In the genomic region with DNA sequence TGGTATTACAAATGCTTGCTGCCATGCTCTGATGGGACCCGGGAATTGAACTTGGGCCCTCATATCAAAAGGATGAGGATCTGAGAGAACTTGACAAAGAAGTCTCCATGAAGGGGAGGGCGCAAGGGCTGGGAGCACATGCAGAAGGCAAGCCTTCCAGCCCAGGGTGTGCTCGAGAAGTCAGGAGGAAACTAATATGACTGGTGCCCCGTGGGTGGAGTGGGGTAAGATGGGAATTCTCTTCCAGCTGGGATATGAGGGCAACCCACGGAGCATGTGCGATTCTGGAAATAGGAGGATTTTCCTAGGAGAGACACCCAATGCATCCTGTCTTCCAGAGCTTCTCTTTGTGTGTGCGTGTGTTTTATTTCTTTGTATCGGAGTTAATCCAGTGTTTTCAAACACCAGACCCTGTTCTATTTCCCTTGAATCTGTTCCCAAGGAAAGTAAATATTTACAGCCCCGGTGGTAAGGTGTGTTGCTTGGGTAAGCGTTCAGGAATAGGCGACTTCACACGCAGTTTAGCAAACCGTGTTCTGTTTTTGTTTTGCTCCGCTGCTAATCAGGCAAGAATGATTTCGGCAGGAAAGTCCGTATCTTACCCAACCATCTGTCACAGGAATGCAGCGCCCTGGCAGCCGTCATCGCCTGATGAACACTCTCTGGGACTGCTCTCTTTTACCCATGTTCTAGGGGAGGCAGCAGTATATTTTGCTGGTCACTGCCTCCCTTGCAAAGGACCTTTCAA, we compare ENCODE assay signal across 8 mouse cellular contexts. TPM values are rescaled to one million over a fixed set of nuclear protein-coding genes. Genes with fewer than 3 reads are reported as not detected.
DNase-seq lines count a peak whose midpoint lies in the region; ATAC-seq lines count a peak whose summit lies in the region.

No protein-coding gene starts in this region.

- peaks cover 27% of the 10 kb centered on the region for H3K4me1 ChIP-seq in heart, embryonic 16.5 days (ENCODE audit: control insufficient read depth, insufficient read depth, low read length)

- ATAC-seq in heart, embryonic 16.5 days (replicated peaks; ENCODE audit: extremely low read depth, insufficient read depth, low FRiP score), result peak; percentile 24; the same call in 1 of the 2 replicates
- ATAC-seq in megakaryocyte, adult 5-6 weeks (ENCODE audit: poor library complexity, severe bottlenecking), result 0 out of 2 replicates have a peak, but pooled peaks have one; percentile 40

- peak overlapping the region; percentile 19 for H3K27ac ChIP-seq in heart, embryonic 16.5 days (ENCODE audit: low read length)

- H3K9ac ChIP-seq in heart, embryonic 16.5 days (ENCODE audit: low read length), result peak overlapping the region; percentile 35; the same call in 1 of the 2 replicates

- no peak overlapping the region for H3K4me3 ChIP-seq in heart, embryonic 16.5 days (ENCODE audit: low read length)

- peak; percentile 92 for DNase-seq in heart, adult 11 months
- DNase-seq in heart, adult 8-10 months (ENCODE audit: low spot score), result no peak
- DNase-seq in cerebellum, postnatal 14 days, result peak; percentile 68 to 80
- DNase-seq in kidney, postnatal 4 days, result peak; percentile 51 to 70
- DNase-seq in thymus, postnatal 36 days, result no peak
- DNase-seq in gastrocnemius, postnatal 25 days, result no peak

- no peak overlapping the region for H3K4me2 ChIP-seq in heart, embryonic 16.5 days (ENCODE audit: low read depth, low read length)

- 42% methylated on average over 19 of the region's 19 CpGs for WGBS in heart, embryonic 16.5 days

- no peaks in the 10 kb centered on the region for H3K36me3 ChIP-seq in heart, embryonic 16.5 days (ENCODE audit: control insufficient read depth, insufficient read depth)

- no peaks in the 10 kb centered on the region for H3K27me3 ChIP-seq in heart, embryonic 16.5 days (ENCODE audit: control insufficient read depth, insufficient read depth, low read length)

- no peaks in the 10 kb centered on the region for H3K9me3 ChIP-seq in heart, embryonic 16.5 days (replicated peaks; ENCODE audit: control insufficient read depth, low read length)

RNA-seq across cellular contexts. Expression of a gene that starts 28.4 kb away (rescaled TPM):
- total RNA-seq in heart, adult 8-10 months (2022), result 10 to 100 TPM; 31.2 to 35.9 (median 33.9) TPM
- 8.0 and 9.6 TPM in 2 replicates for polyA plus RNA-seq in heart, embryonic 16.5 days (2015; fragmentation: Nextera tagmentation; extraction: Ambion mirVana)
- total RNA-seq in megakaryocyte, adult 5-6 weeks (2015), result 0.02 and 0.09 TPM in 2 replicates
- total RNA-seq in megakaryocyte, adult 5-6 weeks (2017), result 0.26 TPM in 1 of 2 replicates, not detected in the other
- 10 to 100 TPM; 10.7 to 13.9 TPM for total RNA-seq in gastrocnemius, postnatal 25 days (2021)

Comparison
In these comparisons a context has a peak if more than half of its experiments do, and no peak if none do; other contexts are left out.
1. DNase-seq: peak in heart, adult 11 months (single experiment), cerebellum, postnatal 14 days (2 of 2) and kidney, postnatal 4 days (2 of 2); none in heart, adult 8-10 months (single experiment), thymus, postnatal 36 days (0 of 2) and gastrocnemius, postnatal 25 days (single experiment).
2. RNA of a gene that starts 28.4 kb away (total RNA-seq): 31.2 to 35.9 TPM in heart, adult 8-10 months and 10.7 to 13.9 TPM in gastrocnemius, postnatal 25 days; 0.02 to 0.26 TPM in megakaryocyte, adult 5-6 weeks; every median in the first group is over 4 times any median in the second.